Mouse (Mus musculus) kidney, postnatal 0 days (tissue): ENCODE data around the gene E130114P18Rik. TPM values are rescaled to one million over a fixed set of nuclear protein-coding genes. Genes with fewer than 3 reads are reported as not detected.
A peak's percentile ranks its signal among the peaks of the same experiment; 100 is the strongest.

ENCODE experiments used
- ATAC-seq: fragments of 200-750 bp; cut with Nextera tagmentation; replicated peaks from 2 replicates; pipeline ENCODE4 v1.8.0; 2017; ENCODE audit warnings: low read depth, moderate number of reproducible peaks, moderate TSS enrichment, moderate library complexity; ENCODE audit not compliant: low FRiP score
- DNase-seq: peaks from one replicate; pipeline ENCODE4 v3.0.0-alpha.2; 2016; ENCODE audit warnings: low spot score
- H3K27ac ChIP-seq: fragments of 300-500 bp; sonication (generic); 2 replicates; pipeline ENCODE4 v1.5.1; 2014; ENCODE audit warnings: mild to moderate bottlenecking
- H3K27me3 ChIP-seq: fragments of 300-500 bp; sonication (generic); 2 replicates; pipeline ENCODE4 v1.6.1; 2014; ENCODE audit warnings: low read length, mixed read lengths; ENCODE audit not compliant: insufficient read depth
- H3K36me3 ChIP-seq: fragments of 300-500 bp; sonication (generic); 2 replicates; pipeline ENCODE4 v1.6.1; 2014; ENCODE audit warnings: low read length, mixed read lengths; ENCODE audit not compliant: insufficient read depth
- H3K4me1 ChIP-seq: fragments of 300-500 bp; sonication (generic); replicated peaks from 2 replicates; pipeline ENCODE4 v1.6.1; 2014; ENCODE audit warnings: antibody characterized with exemption, low read length, mixed read lengths; ENCODE audit not compliant: insufficient read depth
- H3K4me2 ChIP-seq: fragments of 300-500 bp; sonication (generic); 2 replicates; pipeline ENCODE4 v1.6.1; 2014; ENCODE audit warnings: mild to moderate bottlenecking, low read length, moderate library complexity, mixed read lengths
- H3K4me3 ChIP-seq: fragments of 300-500 bp; sonication (generic); replicated peaks from 2 replicates; pipeline ENCODE4 v1.5.1; 2014; ENCODE audit warnings: low read depth, low read length
- H3K9ac ChIP-seq: fragments of 300-500 bp; sonication (generic); 2 replicates; pipeline ENCODE4 v1.6.1; 2014; ENCODE audit warnings: low read depth, low read length
- H3K9me3 ChIP-seq: fragments of 300-500 bp; sonication (generic); replicated peaks from 2 replicates; pipeline ENCODE4 v1.6.1; 2016; ENCODE audit warnings: low read length, inconsistent platforms, mixed read lengths
- CTCF ChIP-seq: IDR thresholded peaks from 2 replicates; pipeline ENCODE4 v1.5.1; 2016; ENCODE audit warnings: antibody characterized with exemption, low read depth, mild to moderate bottlenecking, moderate library complexity
- WGBS: fragments of 180-500 bp; shearing (Covaris S2); extraction: QIAGEN DNeasy Blood & Tissue Kit; methylation state at CpG from one replicate; pipeline ENCODE4 v1.1.7; 2014; 5-methylcytosine and 5-hydroxymethylcytosine counted together
- polyA plus RNA-seq: library from polyadenylated mRNA; unstranded; fragments of >200 nt; fragmentation: Nextera tagmentation; extraction: Ambion mirVana; gene quantifications from 2 replicates; pipeline ENCODE4 v1.2.1, GENCODE M21; 2015

Gene E130114P18Rik
- polyA plus RNA-seq, 1 experiment from 2014 or later = 0.38 TPM

DNA sequence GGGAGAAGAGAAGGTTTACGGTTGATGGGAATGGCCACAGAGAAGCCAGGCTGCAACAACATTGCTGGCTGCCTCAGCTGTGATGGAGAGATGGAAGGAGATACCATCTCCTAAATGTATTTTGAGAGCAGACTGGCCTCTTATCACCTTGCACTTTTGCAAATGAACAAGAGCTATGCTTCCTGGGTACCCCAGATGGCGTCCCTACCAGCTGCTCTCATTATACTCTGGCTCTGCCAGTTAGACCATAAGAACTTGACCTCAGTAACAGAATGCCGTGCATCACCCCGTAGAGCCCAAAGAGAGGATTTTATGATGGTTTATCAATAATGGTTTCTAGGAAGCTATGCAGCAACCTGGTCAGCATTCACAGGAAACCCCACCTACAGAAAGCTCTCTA lies 106.0 kb downstream of the E130114P18Rik start:
- H3K4me1 ChIP-seq = no peaks in the 10 kb centered on the region
- H3K4me3 ChIP-seq = no peak overlapping the region
- DNase-seq = no peak
- H3K9ac ChIP-seq = no peak overlapping the region
- no peak for TF ChIP-seq CTCF
- 81% methylated on average over 4 of the region's 4 CpGs for WGBS
- ATAC-seq = no peak
- H3K9me3 ChIP-seq = no peaks in the 10 kb centered on the region
- H3K4me2 ChIP-seq = no peak overlapping the region
- no peak overlapping the region for H3K27ac ChIP-seq
- H3K36me3 ChIP-seq = no peaks in the 10 kb centered on the region
- H3K27me3 ChIP-seq = no peaks in the 10 kb centered on the region

DNA sequence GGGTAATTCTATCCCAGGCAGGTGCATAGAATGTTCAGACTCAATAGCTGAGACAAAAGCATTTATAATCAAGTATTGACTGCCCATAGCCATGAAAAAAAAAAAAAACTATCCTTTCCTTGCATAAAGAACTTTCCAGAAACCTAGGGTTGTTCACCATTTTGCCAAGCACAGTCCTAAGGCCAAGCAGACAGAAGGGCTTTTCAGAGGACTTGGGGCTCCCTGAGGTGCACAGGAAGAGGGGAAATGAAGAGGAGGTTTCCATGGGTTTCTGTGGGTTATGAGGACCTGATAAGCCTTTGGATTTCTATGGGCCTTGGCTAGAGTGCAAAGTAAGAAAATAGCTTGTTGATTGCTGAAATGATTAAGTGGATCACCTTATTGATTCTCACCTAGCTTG lies 107.5 kb downstream of the E130114P18Rik start:
- no peak for TF ChIP-seq CTCF
- H3K36me3 ChIP-seq = no peaks in the 10 kb centered on the region
- H3K9ac ChIP-seq = no peak overlapping the region
- H3K4me3 ChIP-seq = no peak overlapping the region
- H3K9me3 ChIP-seq = no peaks in the 10 kb centered on the region
- no peaks in the 10 kb centered on the region for H3K4me1 ChIP-seq
- no peaks in the 10 kb centered on the region for H3K27me3 ChIP-seq
- no peak overlapping the region for H3K27ac ChIP-seq
- no peak for DNase-seq
- ATAC-seq = no peak
- H3K4me2 ChIP-seq = no peak overlapping the region

DNA sequence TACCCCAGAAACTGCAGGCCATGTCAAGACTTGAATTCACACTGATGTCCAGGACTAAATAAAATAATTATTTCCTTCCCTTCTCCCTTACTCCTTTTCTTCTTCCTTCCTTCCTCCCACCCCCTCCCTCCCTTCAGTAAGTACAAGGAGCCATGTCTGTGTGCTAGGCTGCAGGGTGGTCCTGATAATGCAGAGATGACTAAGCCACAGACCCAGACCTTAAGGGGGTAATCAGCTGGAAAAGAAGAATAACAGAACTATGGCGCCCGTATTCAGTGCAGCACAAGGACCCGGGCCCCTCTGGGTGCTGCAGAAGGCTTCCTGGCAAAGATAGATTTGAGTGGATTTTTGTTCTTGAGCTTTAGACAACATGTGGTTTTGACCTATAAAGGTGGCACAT lies 108.1 kb downstream of the E130114P18Rik start:
- no peak for TF ChIP-seq CTCF
- H3K4me1 ChIP-seq = no peaks in the 10 kb centered on the region
- no peak overlapping the region for H3K4me2 ChIP-seq
- H3K4me3 ChIP-seq = no peak overlapping the region
- no peak overlapping the region for H3K9ac ChIP-seq
- H3K27ac ChIP-seq = no peak overlapping the region
- ATAC-seq (no peak), DNase-seq (no peak)
- 87% methylated on average over 3 of the region's 3 CpGs for WGBS
- H3K27me3 ChIP-seq = no peaks in the 10 kb centered on the region
- H3K36me3 ChIP-seq = no peaks in the 10 kb centered on the region
- H3K9me3 ChIP-seq = no peaks in the 10 kb centered on the region

DNA sequence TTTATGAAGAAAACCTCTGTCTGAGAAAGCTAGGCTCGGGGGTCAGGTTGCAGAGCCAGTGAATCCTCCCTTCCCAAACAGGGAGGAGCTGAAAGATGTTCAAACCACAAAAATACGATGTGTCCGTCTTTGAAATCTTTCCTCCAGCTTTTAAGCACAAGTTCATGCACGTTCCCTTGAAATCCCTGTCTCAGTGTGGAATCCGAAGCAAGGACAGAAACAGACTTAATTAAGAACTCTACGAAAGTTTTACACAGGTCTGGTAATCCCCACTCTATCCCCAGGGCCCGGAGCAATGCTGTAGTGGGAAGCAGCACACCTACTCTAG lies 112.5 kb downstream of the E130114P18Rik start:
- ATAC-seq (no peak), DNase-seq (no peak)
- WGBS = 63% methylated on average over 7 of the region's 7 CpGs
- no peak for TF ChIP-seq CTCF
- no peaks in the 10 kb centered on the region for H3K27me3 ChIP-seq
- no peaks in the 10 kb centered on the region for H3K9me3 ChIP-seq
- H3K4me2 ChIP-seq = no peak overlapping the region
- H3K4me1 ChIP-seq = no peaks in the 10 kb centered on the region
- H3K9ac ChIP-seq = no peak overlapping the region
- H3K27ac ChIP-seq = no peak overlapping the region
- H3K36me3 ChIP-seq = no peaks in the 10 kb centered on the region
- no peak overlapping the region for H3K4me3 ChIP-seq

DNA sequence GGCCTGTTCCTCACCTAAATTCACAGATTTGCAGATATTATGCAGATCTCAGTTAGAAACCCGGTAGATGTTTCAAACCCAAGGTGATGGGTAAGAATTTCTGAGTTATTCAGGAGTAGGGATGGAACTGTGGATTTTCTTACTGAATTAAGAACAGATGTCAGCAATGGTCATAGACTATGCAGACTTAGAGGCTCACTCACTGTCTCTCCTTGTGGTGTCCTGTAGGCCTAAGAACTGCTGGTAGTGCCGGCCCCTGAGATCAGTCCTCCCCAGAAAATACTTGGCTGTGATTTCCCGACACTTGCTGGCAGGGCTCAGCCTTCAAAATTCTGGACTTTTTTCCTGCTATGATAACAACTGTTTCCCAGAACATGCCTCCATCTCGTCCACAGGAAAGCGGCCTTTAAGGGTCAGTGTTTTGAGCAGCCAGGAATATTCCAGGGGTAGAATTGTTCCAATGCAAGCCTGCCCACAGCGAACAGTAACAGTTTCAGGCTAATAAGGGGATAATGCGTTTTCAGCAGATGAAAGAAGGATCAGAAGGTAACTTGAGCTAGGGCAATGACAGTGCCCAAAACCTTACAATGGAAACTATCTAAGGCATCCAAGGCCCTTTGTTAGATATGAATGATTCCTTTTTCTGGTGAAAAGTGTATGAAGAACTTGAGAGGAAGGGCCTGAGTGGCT lies 113.0 kb downstream of the E130114P18Rik start:
- DNase-seq (no peak), ATAC-seq (no peak)
- no peaks in the 10 kb centered on the region for H3K27me3 ChIP-seq
- WGBS = 54% methylated on average over 7 of the region's 7 CpGs
- H3K4me1 ChIP-seq = no peaks in the 10 kb centered on the region
- H3K27ac ChIP-seq = no peak overlapping the region
- no peak overlapping the region for H3K9ac ChIP-seq
- H3K4me3 ChIP-seq = no peak overlapping the region
- TF ChIP-seq CTCF = no peak
- no peaks in the 10 kb centered on the region for H3K9me3 ChIP-seq
- no peaks in the 10 kb centered on the region for H3K36me3 ChIP-seq
- H3K4me2 ChIP-seq = no peak overlapping the region

DNA sequence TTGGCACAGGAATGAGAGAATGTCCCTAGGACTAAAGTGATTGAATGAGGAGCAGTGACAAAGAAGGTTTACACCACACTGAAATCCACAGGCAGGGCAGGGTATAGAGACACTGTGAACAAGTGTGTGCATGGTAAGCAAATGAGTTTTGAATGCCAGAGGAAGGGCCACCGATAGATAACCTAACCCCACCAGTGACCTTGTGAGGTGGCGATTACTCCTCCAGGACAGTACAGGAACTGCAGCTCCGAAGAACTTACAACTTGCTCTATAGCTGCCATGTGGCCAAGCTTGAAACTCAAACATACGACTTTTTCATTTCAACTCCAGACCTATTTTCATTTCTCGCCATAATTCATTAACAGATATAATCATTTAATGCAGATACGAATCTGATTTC lies 114.0 kb downstream of the E130114P18Rik start:
- Histone ChIP-seq H3K9me3 (no peaks in the 10 kb centered on the region), H3K27ac (no peak overlapping the region), H3K4me1 (no peaks in the 10 kb centered on the region), H3K4me2 (no peak overlapping the region), H3K4me3 (no peak overlapping the region), H3K9ac (no peak overlapping the region), H3K27me3 (no peaks in the 10 kb centered on the region), H3K36me3 (no peaks in the 10 kb centered on the region)
- DNase-seq (no peak), ATAC-seq (no peak)
- TF ChIP-seq CTCF = no peak
- WGBS = 87% methylated on average over 6 of the region's 6 CpGs

DNA sequence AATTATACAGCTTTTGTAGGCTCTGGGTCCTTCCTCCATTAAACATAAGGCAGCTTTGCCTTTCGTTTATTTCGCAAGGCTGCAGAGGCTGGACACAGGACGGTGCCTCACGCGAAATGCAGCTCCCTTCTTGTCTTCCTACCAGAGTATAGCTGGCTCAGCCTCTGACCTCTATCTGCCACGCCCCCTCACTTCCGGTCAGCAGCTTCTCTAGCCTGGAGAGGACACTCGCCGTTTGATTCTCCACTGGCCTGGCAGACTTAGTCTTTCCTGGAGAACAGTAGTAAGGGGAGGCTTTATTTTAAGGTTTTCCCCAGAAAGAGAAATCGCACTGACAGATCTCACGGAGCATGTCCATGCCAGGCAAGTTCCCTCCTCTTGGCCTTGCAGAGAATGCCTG lies 115.0 kb downstream of the E130114P18Rik start:
- no peak overlapping the region for H3K4me2 ChIP-seq
- H3K4me1 ChIP-seq = no peaks in the 10 kb centered on the region
- no peak overlapping the region for H3K9ac ChIP-seq
- no peaks in the 10 kb centered on the region for H3K27me3 ChIP-seq
- no peaks in the 10 kb centered on the region for H3K36me3 ChIP-seq
- DNase-seq (peak; percentile 27), ATAC-seq (no peak)
- no peak overlapping the region for H3K4me3 ChIP-seq
- no peak for TF ChIP-seq CTCF
- WGBS = 58% methylated on average over 11 of the region's 11 CpGs
- H3K9me3 ChIP-seq = no peaks in the 10 kb centered on the region
- H3K27ac ChIP-seq = no peak overlapping the region
